Mouse (Mus musculus): ENCODE data around the gene Eif2s3x. TPM values are rescaled to one million over a fixed set of nuclear protein-coding genes. Genes with fewer than 3 reads are reported as not detected.
A peak's percentile ranks its signal among the peaks of the same experiment; 100 is the strongest.
"Not testable (repeated sequence)": the region's sequence is repeated elsewhere in the genome, so short reads cannot be mapped to it uniquely, and the experiment has no call there.

The Eif2s3x gene
- 87.7 and 87.8 TPM in 2 replicates for polyA plus RNA-seq (2016; fragmentation: Nextera tagmentation; extraction: Ambion mirVana)

GRCm38 (mm10) chrX:94212597-94213321 is at the start of gene Eif2s3x:
Eif2s3x (minus strand) TSS chrX:94212862.
- peak; percentile 93 for ATAC-seq (ENCODE audit: insufficient number of reproducible peaks, insufficient read depth, low FRiP score, low TSS enrichment, low read depth)
- peak within 1 kb of the TSS; percentile 74 for H3K4me3 ChIP-seq (replicated peaks)
- H3K36me3 ChIP-seq = peaks cover 25% of the 10 kb centered on the region
- peak within 1 kb of the TSS; percentile 76 for H3K9ac ChIP-seq (replicated peaks)
- H3K27me3 ChIP-seq = no peaks in the 10 kb centered on the region
- H3K9me3 ChIP-seq = no peaks in the 10 kb centered on the region
- WGBS = under 1% methylated on average over 51 of the region's 52 CpGs
- H3K4me2 ChIP-seq = peak within 1 kb of the TSS; percentile 72
- no peaks in the 10 kb centered on the region for H3K4me1 ChIP-seq (replicated peaks)
- H3K27ac ChIP-seq = peak within 1 kb of the TSS; percentile 56; the same call in 1 of the 2 replicates

GRCm38 (mm10) chrX:94235601-94236000 is 22.9 kb upstream of the Eif2s3x start:
- H3K9me3 ChIP-seq = no peaks in the 10 kb centered on the region
- H3K4me1 ChIP-seq (replicated peaks) = no peaks in the 10 kb centered on the region
- H3K27ac ChIP-seq = no peak overlapping the region
- 21% methylated on average over 12 of the region's 12 CpGs for WGBS
- H3K27me3 ChIP-seq = peaks cover 47% of the 10 kb centered on the region
- peak overlapping the region; percentile 67 for H3K9ac ChIP-seq (replicated peaks)
- peak overlapping the region; percentile 59 for H3K4me3 ChIP-seq (replicated peaks)
- peak overlapping the region; percentile 55 for H3K4me2 ChIP-seq
- no peak for ATAC-seq (ENCODE audit: insufficient number of reproducible peaks, insufficient read depth, low FRiP score, low TSS enrichment, low read depth)
- no peaks in the 10 kb centered on the region for H3K36me3 ChIP-seq

GRCm38 (mm10) chrX:94235190-94235555 is 22.5 kb upstream of the Eif2s3x start:
- 16% methylated on average over 34 of the region's 35 CpGs for WGBS
- peak overlapping the region; percentile 67 for H3K9ac ChIP-seq (replicated peaks)
- H3K4me3 ChIP-seq (replicated peaks) = peak overlapping the region; percentile 59
- peak overlapping the region; percentile 55 for H3K4me2 ChIP-seq
- no peaks in the 10 kb centered on the region for H3K36me3 ChIP-seq
- H3K9me3 ChIP-seq = no peaks in the 10 kb centered on the region
- peak; percentile 35 for ATAC-seq (ENCODE audit: insufficient number of reproducible peaks, insufficient read depth, low FRiP score, low TSS enrichment, low read depth)
- peaks cover 50% of the 10 kb centered on the region for H3K27me3 ChIP-seq
- peak overlapping the region; percentile 91 for H3K27ac ChIP-seq
- no peaks in the 10 kb centered on the region for H3K4me1 ChIP-seq (replicated peaks)

- Histone ChIP-seq H3K4me1 (replicated peaks) (no peaks in the 10 kb centered on the region), H3K27ac (peak within 1 kb of the TSS; percentile 91), H3K36me3 (no peaks in the 10 kb centered on the region), H3K4me2 (peak within 1 kb of the TSS; percentile 55), H3K27me3 (peaks cover 55% of the 10 kb centered on the region), H3K9ac (replicated peaks) (peak within 1 kb of the TSS; percentile 67), H3K9me3 (no peaks in the 10 kb centered on the region), H3K4me3 (replicated peaks) (peak within 1 kb of the TSS; percentile 59)
- ATAC-seq (ENCODE audit: insufficient number of reproducible peaks, insufficient read depth, low FRiP score, low TSS enrichment, low read depth) = peak; percentile 97
- 5% methylated on average over 47 of the region's 70 CpGs for WGBS
Measured at GRCm38 (mm10) chrX:94234532-94235189, 22.0 kb upstream of the Eif2s3x start, which contains the start of gene Klhl15. Klhl15 (plus strand) TSS chrX:94234599.

GRCm38 (mm10) chrX:94233936-94234531 is 21.4 kb upstream of the Eif2s3x start:
- H3K27me3 ChIP-seq = peaks cover 54% of the 10 kb centered on the region
- 14% methylated on average over 20 of the region's 25 CpGs for WGBS
- peak overlapping the region; percentile 55 for H3K4me2 ChIP-seq
- H3K9me3 ChIP-seq = no peaks in the 10 kb centered on the region
- ATAC-seq (ENCODE audit: insufficient number of reproducible peaks, insufficient read depth, low FRiP score, low TSS enrichment, low read depth) = no peak; the same call in 1 of the 2 replicates
- no peaks in the 10 kb centered on the region for H3K4me1 ChIP-seq (replicated peaks)
- H3K36me3 ChIP-seq = no peaks in the 10 kb centered on the region
- peak overlapping the region; percentile 67 for H3K9ac ChIP-seq (replicated peaks)
- peak overlapping the region; percentile 59 for H3K4me3 ChIP-seq (replicated peaks)
- H3K27ac ChIP-seq = peak overlapping the region; percentile 91

- Histone ChIP-seq H3K4me3 (replicated peaks) (no peak overlapping the region), H3K36me3 (no peaks in the 10 kb centered on the region), H3K27me3 (peaks cover 49% of the 10 kb centered on the region), H3K9ac (replicated peaks) (no peak overlapping the region), H3K9me3 (no peaks in the 10 kb centered on the region), H3K27ac (no peak overlapping the region), H3K4me2 (peak overlapping the region; percentile 55), H3K4me1 (replicated peaks) (no peaks in the 10 kb centered on the region)
- no peak for ATAC-seq (ENCODE audit: insufficient number of reproducible peaks, insufficient read depth, low FRiP score, low TSS enrichment, low read depth)
- 38% methylated on average over 5 of the region's 5 CpGs for WGBS
Measured at GRCm38 (mm10) chrX:94233432-94233831, 20.8 kb upstream of the Eif2s3x start.

- H3K4me1 ChIP-seq (replicated peaks) = no peaks in the 10 kb centered on the region
- H3K27ac ChIP-seq = 0 out of 2 replicates have a peak overlapping the region, but pooled peaks have one; percentile 41
- H3K9me3 ChIP-seq = no peaks in the 10 kb centered on the region
- H3K27me3 ChIP-seq = no peaks in the 10 kb centered on the region
- peak overlapping the region; percentile 51 for H3K4me2 ChIP-seq
- H3K4me3 ChIP-seq (replicated peaks) = peak overlapping the region; percentile 74
- H3K36me3 ChIP-seq = peaks cover 19% of the 10 kb centered on the region
- peak; percentile 64 for ATAC-seq (ENCODE audit: insufficient number of reproducible peaks, insufficient read depth, low FRiP score, low TSS enrichment, low read depth)
- H3K9ac ChIP-seq (replicated peaks) = no peak overlapping the region
- 17% methylated on average over 7 of the region's 7 CpGs for WGBS
Measured at GRCm38 (mm10) chrX:94213384-94213783, 722 bp upstream of the Eif2s3x start.

- peak overlapping the region; percentile 76 for H3K9ac ChIP-seq (replicated peaks)
- peak overlapping the region; percentile 74 for H3K4me3 ChIP-seq (replicated peaks)
- H3K4me2 ChIP-seq = peak overlapping the region; percentile 72
- H3K27me3 ChIP-seq = no peaks in the 10 kb centered on the region
- peak; percentile 57; the same call in 1 of the 2 replicates for ATAC-seq (ENCODE audit: insufficient number of reproducible peaks, insufficient read depth, low FRiP score, low TSS enrichment, low read depth)
- H3K27ac ChIP-seq = peak overlapping the region; percentile 56; the same call in 1 of the 2 replicates
- no peaks in the 10 kb centered on the region for H3K9me3 ChIP-seq
- under 1% methylated on average over 12 of the region's 12 CpGs for WGBS
- peaks cover 31% of the 10 kb centered on the region for H3K36me3 ChIP-seq
- H3K4me1 ChIP-seq (replicated peaks) = no peaks in the 10 kb centered on the region
Measured at GRCm38 (mm10) chrX:94212264-94212596, 432 bp downstream of the Eif2s3x start.

- H3K9ac ChIP-seq (replicated peaks) = no peak overlapping the region
- H3K9me3 ChIP-seq = no peaks in the 10 kb centered on the region
- no peak for ATAC-seq (ENCODE audit: insufficient number of reproducible peaks, insufficient read depth, low FRiP score, low TSS enrichment, low read depth)
- H3K4me2 ChIP-seq = no peak overlapping the region
- no peaks in the 10 kb centered on the region for H3K27me3 ChIP-seq
- no peaks in the 10 kb centered on the region for H3K4me1 ChIP-seq (replicated peaks)
- H3K36me3 ChIP-seq = peaks cover 90% of the 10 kb centered on the region
- H3K27ac ChIP-seq = no peak overlapping the region
- H3K4me3 ChIP-seq (replicated peaks) = no peak overlapping the region
- WGBS = 82% methylated on average over 5 of the region's 5 CpGs
Measured at GRCm38 (mm10) chrX:94197789-94198188, 14.9 kb downstream of the Eif2s3x start.

- not testable (repeated sequence) for H3K27me3 ChIP-seq; H3K4me2 ChIP-seq; H3K4me1 ChIP-seq (replicated peaks); H3K9ac ChIP-seq (replicated peaks); H3K27ac ChIP-seq; ATAC-seq (ENCODE audit: insufficient number of reproducible peaks, insufficient read depth, low FRiP score, low TSS enrichment, low read depth); H3K4me3 ChIP-seq (replicated peaks); H3K9me3 ChIP-seq
- peaks cover 72% of the 10 kb centered on the region for H3K36me3 ChIP-seq
- 75% methylated on average over 4 of the region's 4 CpGs for WGBS
Measured at GRCm38 (mm10) chrX:94193901-94194300, 18.8 kb downstream of the Eif2s3x start.

- Histone ChIP-seq H3K4me1 (replicated peaks) (no peaks in the 10 kb centered on the region), H3K9me3 (no peaks in the 10 kb centered on the region), H3K4me2 (no peak overlapping the region), H3K27me3 (peaks cover 18% of the 10 kb centered on the region; the same call in 1 of the 2 replicates), H3K36me3 (no peaks in the 10 kb centered on the region), H3K4me3 (replicated peaks) (no peak overlapping the region), H3K27ac (no peak overlapping the region), H3K9ac (replicated peaks) (no peak overlapping the region)
- ATAC-seq (ENCODE audit: insufficient number of reproducible peaks, insufficient read depth, low FRiP score, low TSS enrichment, low read depth) = no peak
- WGBS = 61% methylated on average over 1 of the region's 1 CpGs
Measured at GRCm38 (mm10) chrX:94185156-94185555, 27.5 kb downstream of the Eif2s3x start.
